Mouse (Mus musculus) gonadal fat pad, adult 2 months (tissue): Measurements from ENCODE around the gene Ncoa4. TPM values are rescaled to one million over a fixed set of nuclear protein-coding genes. Genes with fewer than 3 reads are reported as not detected.
"Not testable (repeated sequence)": the region's sequence is repeated elsewhere in the genome, so short reads cannot be mapped to it uniquely, and the experiment has no call there.

Experiments used
- DNase-seq: peaks from one replicate; pipeline ENCODE4 v3.0.0-alpha.2; 2012; ENCODE audit warnings: low read depth
- polyA plus RNA-seq: library from polyadenylated mRNA; depleted of rRNA; stranded (reverse); fragments of >200 nt; gene quantifications from 2 replicates; pipeline ENCODE4 v1.2.3, GENCODE M21; 2012

The Ncoa4 gene
- polyA plus RNA-seq, 1 experiment = 79.7 TPM

DNA sequence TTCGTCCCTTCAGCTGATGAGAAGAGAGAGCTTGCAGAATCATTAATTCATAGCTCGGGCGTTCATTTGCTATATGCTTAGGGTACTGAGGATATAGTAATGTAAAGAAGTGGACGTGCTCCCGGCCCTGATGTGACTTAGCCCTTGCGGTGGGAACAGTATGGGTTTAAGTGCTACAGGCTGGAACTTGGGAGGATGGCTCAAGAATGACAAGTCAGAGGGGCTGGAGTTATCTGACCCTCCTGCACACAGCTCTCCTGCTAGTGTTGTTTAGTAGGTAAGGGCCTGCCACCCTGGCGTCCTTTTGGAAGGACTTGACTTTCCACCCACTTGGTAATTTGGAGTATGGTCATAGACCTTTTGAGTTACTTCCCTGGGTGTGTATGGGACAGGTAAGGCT, 898 bp downstream of the Ncoa4 start:
- no peak for DNase-seq

DNA sequence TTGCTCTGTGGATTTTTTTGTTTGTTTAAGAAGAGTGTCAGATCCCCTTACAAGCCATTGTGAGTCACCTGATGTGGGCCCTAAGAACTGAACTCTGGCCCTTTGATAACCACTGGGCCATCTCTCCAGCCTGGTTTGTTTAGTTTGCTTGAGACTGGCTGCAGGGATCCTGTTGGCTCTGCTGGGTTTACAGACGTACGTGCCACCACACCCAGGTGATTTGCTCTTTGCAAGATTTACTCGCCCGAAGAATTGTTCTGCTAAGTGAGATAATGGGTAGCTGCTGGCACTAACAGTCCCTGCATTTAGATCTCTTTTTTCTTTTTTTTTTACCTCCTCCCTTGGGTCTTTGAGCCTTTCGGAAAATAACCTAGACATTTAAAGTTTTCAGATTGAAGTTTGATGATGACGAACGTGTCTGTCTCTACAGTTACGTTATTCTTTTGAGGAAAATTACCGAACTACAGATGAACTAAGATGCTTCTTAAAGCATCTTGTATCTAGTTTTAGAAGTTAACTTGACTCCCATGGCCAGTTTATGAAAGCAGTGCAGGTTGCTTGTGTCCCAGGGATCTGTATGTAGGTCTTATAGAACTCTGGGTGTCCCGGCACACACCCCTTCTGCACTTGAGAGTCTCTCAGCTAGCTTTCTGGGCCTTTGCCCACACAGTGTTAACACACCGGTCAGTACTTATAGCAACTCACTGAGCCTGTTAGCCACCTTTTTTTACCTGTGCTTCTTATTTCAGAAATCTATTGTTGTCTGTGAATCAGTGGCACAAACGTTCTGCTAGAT, 1.6 kb downstream of the Ncoa4 start:
- DNase-seq = no peak

DNA sequence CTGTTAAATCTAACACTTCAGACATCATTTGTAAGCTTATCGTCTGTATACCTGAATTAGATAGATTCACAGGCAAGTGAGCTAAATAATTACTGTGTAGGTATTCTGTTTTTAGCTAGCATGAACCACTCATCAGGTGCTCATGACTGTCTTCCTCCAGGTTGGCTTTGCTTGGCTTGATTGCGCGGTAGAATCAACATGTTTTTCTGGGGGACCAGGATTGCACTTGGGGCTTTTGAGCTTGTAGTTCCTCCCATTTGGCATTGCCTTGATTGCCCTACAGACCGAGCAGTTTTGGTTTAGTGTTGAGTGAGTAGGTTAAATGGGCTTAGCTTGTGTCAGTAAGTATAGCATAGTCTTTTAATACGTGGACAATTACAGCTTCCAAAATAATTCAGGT, 2.6 kb downstream of the Ncoa4 start:
- no peak for DNase-seq

GRCm38 (mm10) chr14:32163203-32163888, 3.7 kb downstream of the Ncoa4 start:
- peak; percentile 87 for DNase-seq

- peak; percentile 84 for DNase-seq
Measured at GRCm38 (mm10) chr14:32164173-32165051, 4.7 kb downstream of the Ncoa4 start.

- DNase-seq = no peak
Measured at GRCm38 (mm10) chr14:32165278-32166061, 5.8 kb downstream of the Ncoa4 start.

DNA sequence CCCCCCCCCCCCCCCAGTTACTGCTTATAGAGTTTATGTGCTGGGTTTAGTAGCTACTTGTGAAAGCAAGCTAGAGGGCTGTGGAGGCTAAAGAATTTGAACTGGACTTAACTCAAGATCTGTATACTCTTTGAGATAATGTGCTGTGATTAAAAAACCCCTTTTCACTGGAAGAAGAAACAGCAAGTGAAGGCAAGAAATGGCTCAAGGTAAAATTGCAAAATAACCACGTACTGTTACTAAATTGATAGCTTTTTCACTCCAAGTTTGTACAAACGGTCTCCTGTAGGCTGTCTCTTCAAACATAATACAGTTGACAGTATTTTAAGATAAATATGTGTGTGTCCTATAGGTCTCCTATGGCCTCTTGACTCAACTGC, 6.4 kb downstream of the Ncoa4 start:
- DNase-seq = peak; percentile 59

DNA sequence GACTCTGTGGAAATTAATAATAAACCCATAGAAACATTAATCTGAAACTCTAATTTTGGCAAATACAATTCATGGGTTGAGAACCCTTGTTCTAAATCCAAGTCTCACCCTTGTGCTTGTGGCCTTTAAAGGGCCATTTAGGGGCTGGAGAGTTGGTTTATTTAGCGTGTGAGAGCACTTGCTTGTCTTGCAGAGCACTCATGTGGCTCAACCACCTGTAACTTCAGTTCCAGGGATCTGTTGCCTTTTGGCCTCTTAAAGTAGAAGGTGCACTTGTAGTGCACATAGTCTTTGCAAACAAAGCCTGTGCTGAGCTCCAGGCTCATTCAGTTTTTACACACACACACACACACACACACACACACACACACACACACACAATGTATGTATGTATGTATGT, 7.2 kb downstream of the Ncoa4 start:
- no peak for DNase-seq

GRCm38 (mm10) chr14:32167326-32167725, 7.7 kb downstream of the Ncoa4 start:
- DNase-seq = no peak

DNA sequence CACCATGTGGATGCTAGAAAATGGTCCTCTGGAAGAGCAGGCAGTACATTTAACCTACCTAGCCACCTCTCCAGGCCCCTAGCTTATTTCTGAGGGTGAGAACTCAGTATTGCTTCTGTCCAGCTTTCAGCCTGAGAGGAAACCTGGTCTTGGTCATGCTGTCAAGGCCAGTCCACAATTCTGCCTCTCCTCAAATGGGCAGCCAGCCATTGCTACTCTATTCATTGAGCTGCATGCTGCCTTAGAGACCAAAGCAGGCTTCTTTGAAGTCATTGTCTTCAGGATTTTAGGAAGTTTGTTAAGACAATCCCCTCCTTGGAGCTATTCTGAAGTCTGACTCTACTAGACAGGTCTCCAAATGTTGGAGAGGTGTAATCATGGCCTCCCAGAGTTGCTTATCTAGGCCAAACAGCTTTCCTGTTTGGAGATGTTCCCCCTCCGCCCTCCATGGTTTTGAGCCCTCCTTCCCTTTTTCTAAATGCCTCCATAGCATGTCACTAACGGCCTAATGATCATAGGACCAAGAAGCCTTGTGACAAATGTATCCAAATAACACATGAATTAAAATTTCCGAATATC, 9.1 kb downstream of the Ncoa4 start:
- DNase-seq = no peak

DNA sequence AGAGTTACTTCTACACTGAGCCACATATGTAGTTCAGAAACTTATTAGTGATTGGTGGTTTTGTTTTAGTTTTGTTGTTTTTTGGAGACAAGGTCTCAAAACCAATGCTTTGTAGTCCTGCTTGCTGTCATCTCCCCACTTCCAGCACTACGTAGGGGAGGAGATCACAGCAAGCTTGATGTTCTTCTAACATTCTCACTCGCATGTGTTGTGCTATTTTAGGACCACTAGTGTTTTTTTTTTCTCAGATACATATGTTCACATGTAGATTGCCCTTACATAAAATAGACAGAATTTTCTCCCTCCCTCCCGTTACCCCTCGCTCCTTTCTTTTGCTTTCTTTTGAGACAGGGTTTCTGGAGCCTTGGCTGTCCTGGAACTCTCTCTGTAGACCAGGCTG, 10.5 kb downstream of the Ncoa4 start:
- DNase-seq = no peak

DNA sequence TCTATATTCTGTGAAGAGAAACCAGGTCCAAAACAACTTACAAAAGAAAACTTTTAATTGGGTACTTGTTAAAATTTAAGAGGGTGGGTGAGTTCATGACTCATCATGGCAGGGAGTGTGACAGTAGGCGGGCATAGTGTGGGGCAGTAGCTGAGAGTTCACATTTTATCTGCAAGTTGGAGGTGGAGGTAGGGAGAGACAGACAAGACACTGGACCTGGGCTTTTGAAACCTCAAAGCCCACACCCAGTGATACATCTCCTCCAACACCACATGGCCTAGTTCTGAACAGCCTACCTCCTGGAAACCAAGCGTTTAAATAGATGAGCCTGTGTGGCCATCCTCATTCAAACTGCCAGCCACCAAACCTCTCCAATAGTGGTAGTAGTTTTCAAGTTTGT, 15.6 kb downstream of the Ncoa4 start:
- no peak for DNase-seq

DNA sequence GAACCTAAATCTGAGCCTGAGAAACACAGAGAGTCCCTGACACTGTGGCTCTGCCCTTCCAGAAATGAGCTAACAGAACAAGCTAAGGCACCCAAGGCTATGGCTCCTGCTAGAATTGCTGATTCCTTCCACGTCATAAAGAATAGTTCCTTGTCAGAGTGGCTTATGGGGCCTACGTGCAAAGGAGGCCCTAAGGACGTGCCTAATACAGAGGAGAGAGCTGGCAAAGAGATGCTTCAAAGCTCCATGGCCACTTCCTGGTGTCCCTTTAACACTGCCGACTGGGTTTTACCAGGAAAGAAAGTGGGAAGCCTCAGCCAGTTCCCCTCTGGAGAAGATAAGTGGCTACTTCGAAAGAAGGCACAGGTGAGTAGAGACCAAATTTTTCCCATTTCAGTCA, 16.9 kb downstream of the Ncoa4 start:
- not testable (repeated sequence) for DNase-seq

DNA sequence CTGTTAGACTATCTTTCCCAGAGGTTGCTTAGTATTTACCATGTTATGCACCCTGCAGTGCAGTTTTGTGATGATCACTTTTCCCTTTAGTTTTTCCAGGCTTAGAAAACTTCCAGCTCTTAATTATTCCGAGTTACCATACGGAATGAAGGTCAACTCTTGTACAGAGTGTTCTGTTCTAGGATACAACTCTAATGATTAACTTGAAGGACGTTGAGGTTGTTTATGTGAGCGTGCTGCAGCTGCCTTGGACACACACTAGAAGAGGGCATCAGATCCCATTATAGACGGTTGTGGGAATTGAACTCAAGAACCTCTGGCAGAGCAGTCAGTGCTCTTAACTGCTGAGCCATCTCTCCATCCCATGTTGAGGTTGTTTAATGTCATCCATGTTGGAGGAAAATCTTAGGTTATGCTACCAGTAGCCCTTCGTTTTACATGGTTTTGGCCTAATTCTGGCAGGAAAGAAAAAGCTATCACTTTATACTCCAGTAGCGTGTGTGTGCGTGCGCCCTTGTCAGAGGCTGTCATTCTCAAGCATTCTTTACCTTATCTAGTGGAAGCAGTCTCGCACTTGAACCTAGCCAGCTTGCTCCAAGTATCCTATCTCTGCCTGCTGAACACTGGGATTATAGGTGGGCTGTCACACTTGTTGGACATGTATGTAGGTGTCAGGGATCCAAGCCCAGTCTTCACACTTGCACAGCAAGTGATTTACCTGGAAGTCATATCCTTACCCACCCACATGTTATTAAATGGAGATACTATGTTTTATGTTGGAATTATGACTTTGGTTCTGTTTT, 19.9 kb downstream of the Ncoa4 start:
- DNase-seq = no peak

DNA sequence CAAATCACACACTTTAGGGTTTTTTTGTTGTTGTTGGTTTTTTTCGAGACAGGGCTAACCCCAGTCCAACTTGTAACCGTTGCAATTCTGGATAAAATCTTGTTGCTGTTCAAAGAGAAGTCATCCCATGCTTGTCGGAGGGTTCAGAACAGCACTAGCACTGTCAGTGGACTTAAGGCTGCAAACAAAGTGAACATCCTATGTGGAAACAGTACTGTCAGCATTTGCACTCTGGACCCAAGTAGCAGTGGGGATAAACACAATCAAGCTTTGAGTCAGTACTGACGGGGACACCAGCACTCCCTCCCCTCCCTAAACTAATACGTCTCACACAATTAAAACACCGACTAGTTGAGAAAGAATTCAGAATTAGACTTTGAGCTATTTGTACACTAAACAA, 21.2 kb downstream of the Ncoa4 start:
- DNase-seq = no peak

- no peak for DNase-seq
Measured at GRCm38 (mm10) chr14:32183846-32184245, 24.2 kb downstream of the Ncoa4 start.

DNA sequence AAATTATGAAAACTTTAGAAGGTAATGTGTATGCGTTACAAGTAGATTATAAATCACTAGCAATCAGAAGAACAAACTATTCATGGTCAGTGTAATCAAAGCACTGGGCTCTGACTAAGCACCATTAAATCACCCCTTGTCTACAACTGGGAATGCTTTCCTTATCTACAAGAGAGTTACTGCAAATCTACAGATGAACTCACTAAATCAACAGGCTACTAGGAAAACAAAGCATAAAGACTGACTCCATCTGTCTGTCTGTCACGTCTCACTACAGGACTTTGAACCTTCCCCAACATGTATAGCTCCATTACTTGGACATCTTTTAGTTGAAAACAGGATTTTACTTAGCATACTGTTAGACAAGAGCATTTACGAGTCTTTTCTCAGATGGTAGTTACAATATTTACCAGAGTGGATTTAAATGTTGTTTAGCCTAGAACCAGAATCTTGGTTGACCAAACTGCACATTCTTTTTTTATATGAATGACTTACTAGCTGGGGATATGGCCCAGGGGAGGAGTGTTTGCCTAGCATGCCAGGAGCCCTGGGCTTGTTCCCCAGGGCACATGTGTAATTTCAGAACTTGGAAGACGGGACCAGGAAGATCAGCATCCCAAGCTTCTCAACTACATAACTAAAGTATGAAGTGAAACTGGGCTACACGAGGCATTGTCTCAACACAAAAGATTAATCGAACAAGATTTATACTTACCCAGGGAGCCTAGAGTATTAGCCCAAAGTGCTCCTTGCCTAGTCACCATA, 31.1 kb downstream of the Ncoa4 start:
- no peak for DNase-seq

- no peak for DNase-seq
Measured at GRCm38 (mm10) chr14:32191926-32192325, 32.3 kb downstream of the Ncoa4 start.

DNA sequence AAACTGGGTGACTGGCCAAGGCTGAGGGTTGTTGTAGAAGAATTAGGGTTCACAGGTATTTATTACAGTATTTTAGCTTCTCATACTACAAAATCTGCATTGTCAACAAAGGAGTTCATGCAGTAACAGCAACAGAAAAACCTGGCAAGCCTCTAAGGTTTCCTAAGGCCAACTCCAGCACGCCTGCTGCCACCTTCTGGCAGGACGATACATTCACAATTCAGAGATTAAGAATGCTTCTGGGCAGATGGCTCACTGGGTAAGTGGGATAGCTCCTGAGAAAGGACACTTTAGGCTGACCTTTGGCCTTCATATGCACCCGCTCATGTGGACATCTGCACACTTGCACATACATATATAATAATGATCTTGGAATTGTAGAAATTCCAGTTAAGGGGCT, 32.8 kb downstream of the Ncoa4 start:
- DNase-seq = no peak

- DNase-seq = not testable (repeated sequence)
Measured at GRCm38 (mm10) chr14:32193557-32193956, 33.9 kb downstream of the Ncoa4 start.
